Mouse (Mus musculus): Measurements from ENCODE around the gene Uimc1.
"Not testable (repeated sequence)": the region's sequence is repeated elsewhere in the genome, so short reads cannot be mapped to it uniquely, and the experiment has no call there.

The Uimc1 gene

DNA sequence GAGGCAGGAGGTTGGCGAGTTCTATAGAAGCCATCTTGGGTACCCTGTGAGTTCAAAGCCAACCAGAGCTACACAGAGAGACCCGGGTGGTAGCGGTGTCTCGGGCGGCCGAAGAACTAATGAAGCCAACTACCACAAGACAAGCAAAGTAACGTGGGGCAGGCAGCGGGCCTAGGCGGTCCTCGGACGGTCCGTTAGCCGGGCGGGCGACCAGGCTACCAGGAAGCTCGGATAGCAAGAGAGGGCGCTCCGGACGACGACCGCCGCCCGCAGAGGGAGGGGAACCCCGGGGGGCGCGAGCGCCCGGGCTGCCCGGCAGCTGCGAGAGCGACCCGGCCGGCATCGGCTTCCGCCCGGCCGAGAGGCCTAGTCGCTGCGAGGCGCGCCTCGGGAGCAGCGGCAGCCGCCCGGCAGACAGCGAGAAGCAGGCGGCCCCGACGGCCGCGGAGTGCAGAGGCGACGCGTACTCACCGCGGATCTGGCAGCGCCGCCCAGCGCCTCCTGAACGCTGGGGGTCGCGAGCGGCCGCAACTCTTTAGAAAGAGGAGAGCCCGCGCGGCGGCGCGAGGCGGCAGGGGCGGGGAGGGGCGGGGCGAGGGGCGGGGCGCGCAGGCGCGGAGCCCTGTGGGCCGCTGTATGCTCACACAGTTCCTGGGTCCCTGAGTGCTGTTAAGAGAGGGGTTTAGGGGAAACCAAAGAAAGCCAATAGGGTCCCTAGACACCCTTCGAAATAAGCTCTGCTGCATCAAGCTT, at the start of gene Uimc1:
Gene Uimc1, minus strand, starts transcription at position 575 of the 753 bp plus-strand sequence.
- DNase-seq (ENCODE audit: low spot score) = peak; percentile 92

DNA sequence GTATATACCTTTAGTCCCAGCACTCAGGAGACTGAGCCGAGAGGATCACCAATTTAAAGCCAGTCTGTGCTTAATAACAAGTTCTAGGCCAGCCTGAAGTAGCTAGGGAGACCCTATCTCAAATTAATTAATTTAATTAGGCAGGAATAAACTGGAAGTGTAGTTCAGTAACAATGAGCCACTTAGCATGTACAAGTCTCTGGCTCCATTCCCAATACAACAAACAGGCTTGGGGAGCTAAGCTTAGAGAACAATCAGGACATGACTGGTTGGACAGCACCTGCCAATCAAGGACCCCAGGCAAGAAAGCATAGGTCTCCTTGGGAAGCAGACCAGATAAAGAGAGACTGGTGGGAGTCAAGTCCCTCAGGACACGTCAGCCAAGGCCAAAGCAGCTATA, 40.2 kb upstream of the Uimc1 start:
- DNase-seq (ENCODE audit: low spot score) = no peak

DNA sequence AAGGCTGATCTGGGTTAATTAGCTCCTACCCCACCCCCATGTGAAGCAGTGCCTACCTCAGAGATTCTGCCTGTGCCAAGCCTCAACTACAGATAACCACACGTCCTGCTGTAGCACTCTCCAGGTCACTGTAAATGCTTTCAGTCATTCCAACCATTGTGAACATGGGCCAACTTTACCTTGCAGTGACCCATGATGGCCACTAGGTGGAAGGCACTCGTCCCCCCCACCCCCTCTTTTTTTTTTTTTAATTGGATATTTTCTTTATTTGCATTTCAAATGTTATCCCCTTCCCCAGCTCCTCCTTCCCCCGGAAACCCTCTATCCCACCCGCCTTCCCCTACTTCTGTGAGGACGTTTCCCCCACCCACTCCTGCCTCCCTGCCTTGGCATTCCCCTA, 35.3 kb upstream of the Uimc1 start:
- peak; percentile 66 for DNase-seq (ENCODE audit: low spot score)

DNA sequence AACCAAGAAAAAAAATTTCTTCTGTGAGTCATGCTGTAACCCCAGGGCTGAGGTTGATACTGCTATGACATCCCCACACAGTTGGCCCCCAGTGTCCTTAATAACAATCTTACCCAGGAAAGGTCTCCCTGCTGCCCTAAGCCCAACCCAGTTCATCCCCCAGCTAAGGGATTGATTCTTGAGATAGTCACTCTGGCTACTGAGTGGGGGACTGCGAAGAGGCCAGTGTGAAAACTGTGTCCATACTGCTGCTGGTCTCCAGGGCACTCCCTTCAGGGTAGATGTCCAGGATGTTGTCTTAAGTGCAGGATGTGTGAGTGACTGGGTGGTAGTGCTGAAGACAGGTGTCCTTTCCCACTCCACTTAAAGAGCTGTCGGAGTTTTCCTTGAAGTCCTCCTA, 33.3 kb upstream of the Uimc1 start, which contains the start of gene Gm17617:
Gene Gm17617, minus strand, starts transcription at position 101 of the 400 bp plus-strand sequence.
- no peak for DNase-seq (ENCODE audit: low spot score)

DNA sequence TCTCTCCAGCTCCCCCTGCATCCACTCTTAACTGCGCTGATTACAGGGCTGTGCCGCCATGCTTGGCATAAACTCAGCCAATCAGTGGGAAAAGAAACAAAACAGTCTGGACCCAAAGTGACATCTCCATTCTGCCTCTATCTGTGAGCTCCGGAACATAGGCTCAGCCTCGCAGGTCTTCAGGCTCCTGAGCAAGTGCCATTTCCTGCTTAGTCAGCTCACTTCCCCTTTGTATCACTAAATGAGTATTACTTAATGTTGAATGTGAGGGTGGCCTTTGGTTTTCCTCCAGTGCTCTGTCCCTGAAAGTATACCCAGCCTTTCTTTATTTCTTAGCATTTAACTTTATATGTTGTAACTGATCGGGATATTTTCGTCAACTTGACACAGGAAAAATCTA, 24.8 kb upstream of the Uimc1 start:
- no peak for DNase-seq (ENCODE audit: low spot score)

DNA sequence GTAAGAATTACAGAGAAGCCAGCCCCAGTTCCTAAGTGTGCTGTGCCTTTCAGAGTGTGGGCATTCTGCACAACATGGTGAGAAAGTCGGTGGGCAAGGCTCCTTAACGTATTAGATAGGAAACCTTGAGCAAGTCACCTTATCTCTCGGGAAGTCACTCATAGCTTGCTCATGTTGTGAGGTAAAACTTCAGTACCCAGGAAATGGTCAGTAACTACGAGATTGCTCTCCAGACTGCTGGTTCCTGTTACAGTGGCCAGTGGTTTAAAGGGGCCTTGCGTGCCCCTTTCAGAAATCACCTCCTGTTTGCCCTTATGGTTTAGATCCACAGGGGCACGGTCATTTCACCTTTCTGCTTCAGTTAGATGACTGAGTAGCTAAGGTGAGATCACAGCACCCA, 14.3 kb upstream of the Uimc1 start:
- no peak for DNase-seq (ENCODE audit: low spot score)

DNA sequence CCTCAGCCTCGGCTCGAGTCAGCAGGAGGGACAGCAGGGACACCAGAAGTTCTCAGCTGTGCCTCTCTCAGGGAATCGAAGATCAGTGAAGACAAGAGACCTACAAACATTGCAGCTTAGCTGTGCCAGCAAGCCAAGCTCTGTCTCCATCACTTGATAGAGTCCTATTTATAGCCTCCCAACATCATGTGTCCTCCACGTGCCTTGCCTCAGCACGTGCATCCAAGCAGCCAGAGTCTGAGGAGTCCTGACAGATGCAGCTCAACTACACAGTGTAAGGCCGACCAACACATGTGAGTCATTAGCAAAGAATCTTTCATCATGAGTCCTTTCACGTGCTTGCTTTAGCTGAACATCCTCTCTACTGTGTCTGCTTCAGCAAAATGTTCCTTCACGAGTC, 7.6 kb upstream of the Uimc1 start:
- DNase-seq (ENCODE audit: low spot score) = no peak

DNA sequence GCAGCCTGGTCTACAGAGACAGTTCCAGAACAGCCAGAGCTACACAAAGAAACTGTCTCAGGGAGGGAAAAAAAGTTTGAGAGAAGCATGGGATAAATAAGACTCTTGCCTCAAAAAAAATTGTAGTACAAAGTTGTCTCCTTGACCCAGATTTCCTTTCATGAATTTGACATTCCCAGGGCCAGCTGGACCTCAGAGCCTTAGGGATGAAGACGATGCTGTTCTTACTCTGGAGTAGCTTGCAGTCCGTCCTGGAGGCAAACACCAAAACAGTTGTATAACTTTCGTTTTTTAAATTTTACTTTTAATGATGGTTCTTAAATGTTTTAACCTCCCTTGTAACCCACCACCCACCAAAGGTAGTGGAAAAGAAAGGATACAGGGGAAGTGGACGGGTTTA, 7.0 kb upstream of the Uimc1 start:
- no peak for DNase-seq (ENCODE audit: low spot score)

DNA sequence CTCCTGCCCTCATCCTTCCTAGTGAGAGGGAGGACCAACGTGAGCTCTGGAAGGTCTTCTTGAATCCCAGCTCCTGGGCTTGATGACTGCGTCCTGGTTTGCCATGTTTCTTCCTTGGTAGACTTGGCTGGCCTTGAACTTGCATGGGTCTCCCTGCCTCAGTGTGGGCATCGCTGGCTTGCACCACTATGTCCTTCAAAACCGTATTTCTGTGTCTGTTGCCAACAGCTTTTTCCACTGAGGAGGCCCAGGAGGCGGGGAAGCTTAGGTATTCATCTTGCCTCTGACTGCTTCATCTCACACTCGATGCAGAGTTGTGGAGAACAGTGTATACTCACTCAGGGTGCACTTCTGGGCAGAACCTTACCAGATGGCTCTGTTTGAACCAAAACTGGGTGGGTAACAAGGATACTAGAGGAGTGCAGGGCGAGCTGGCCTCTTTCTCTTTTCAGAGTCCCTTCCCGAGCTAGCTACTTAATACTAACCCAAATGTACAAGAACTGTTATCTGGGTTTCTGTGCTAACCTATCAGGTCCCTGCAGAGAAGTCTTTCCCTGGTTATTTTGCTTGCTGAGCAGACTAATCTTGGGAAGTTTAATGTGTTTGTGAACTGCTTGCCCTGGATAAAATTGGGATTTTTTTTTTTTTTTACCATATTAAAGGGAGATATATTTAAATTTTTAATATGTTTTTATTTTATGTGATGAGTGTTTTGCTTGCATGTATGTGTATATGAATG, 6.0 kb upstream of the Uimc1 start:
- peak; percentile 19 for DNase-seq (ENCODE audit: low spot score)

DNA sequence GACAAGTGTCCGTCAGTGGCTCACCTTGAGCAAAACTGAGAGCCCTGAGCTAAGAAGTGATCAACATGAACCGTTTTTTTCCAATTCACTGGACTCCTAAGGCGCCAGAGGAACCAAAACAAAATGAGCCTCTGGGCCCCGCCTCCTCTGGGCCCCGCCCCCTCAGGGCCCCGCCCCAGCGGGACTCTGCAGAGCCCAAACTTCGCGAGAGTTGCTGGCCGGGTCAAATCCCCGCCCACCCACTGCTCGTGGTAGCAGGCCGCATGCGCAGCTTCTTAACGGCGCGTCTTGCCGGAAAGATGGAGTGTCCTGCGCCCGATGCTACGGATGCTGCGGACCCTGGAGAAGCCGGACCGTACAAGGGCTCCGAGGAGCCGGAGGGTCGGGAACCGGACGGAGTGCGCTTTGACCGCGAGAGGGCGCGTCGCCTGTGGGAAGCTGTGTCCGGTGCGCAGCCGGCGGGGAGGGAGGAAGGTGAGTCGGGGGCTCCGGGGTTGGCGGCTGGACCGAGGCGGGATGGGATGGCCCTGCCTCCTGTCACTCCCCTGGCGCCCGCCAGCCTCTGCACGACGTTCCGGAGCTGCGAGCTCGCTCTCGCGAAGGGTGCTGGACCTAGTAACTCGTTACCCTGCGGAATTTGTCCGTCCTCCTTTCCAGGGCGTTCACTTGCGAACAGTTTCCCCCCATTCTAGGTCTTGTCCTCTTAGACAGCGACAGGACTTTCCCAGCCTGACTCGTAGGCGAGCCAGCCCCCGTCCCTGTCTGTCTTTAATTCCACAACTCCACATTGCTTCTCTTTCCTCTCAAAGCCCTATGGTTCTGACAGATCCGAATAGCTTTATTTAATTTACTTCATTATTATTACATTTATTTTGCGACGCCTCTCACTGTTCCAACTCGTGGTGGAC, 5.2 kb upstream of the Uimc1 start, which contains the start of gene Zfp346:
Gene Zfp346, plus strand, starts transcription at position 267 of the 908 bp plus-strand sequence.
- peak; percentile 99 for DNase-seq (ENCODE audit: low spot score)

DNA sequence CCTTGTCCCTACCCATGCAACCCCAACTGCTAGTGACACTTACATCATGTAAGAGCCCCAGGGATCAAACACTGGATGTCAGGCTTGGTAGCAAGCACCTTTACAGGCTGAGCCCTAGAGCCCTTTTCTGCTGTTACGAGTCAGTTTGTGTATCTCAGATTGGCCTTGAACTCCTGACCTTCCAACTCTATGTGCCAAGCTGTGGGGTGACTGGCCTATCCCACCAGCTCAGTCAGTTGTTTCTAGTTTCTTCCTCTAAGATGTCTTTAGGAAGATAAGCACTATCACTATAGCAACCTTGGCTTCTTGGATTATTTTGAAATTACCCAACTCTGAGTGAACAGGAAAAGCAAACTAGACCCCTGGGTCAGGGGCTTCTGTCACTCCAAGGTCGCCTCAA, 3.3 kb upstream of the Uimc1 start:
- DNase-seq (ENCODE audit: low spot score) = no peak

DNA sequence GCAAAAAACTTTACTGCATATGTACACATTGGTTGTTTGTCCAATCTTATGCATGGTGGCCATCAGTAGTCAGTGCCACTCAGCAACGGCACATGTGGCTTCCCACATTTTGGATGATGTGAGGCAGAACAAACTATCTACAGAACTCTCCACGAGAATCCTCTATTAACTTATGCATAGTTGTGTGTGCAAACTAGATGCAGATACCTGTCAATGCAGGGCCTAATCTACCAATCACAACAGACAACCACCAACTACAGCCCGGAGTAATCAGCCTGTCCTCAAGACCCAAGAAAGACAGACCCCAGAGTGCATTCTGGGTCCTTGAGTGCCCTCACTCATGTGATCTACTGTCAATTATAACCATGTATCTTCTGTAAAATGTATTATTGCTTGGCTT, 2.3 kb upstream of the Uimc1 start:
- no peak for DNase-seq (ENCODE audit: low spot score)

DNA sequence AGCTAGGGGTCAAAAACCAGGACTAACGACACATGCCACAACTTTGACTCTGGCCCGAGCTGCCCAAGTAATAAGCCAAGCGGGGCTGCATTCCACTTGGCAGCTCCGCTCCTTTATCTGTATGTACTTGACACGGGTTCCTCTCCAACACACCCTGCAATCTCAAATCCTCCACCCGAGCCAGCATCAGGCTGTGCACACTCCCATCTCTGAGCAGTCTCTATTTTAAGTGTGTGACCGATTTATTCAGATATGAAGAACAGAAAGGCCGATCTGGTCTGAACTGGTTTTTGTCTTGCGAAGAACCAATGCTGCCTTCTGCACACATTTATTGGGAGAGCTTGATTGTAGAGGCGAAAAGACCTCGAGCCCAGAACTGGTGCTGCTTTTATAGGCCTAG, 1.5 kb upstream of the Uimc1 start:
- DNase-seq (ENCODE audit: low spot score) = no peak

DNA sequence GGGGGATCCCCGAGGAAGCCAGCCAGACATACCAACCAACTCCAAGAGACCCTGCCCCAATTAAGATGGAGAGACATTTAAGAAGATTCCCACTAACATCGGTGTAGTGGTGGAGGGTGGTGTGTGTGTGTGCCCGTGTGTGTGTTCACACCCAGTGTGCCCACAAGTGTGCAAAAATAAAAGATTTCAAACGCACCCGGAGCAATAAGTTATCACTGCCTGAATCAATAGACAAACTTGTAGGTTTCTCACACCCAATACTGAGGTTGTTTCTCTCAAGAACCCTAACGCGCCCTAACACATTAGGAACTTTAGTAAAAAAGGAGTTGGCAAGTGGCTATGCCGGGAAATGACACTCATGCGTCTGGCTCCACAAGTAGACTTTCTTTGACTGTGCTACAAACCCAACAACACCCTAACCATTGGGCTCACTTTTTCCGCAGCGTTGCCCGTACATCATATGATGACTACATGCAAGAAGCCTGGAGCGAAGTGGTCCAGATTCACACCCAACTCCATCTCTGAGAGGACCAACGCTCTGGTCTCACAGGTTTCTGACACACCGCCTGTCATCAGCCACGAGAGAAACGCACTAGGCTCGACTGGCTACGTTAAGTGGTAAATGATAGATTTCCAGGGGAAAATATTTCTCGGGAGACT, 904 bp downstream of the Uimc1 start:
- DNase-seq (ENCODE audit: low spot score) = peak; percentile 37

DNA sequence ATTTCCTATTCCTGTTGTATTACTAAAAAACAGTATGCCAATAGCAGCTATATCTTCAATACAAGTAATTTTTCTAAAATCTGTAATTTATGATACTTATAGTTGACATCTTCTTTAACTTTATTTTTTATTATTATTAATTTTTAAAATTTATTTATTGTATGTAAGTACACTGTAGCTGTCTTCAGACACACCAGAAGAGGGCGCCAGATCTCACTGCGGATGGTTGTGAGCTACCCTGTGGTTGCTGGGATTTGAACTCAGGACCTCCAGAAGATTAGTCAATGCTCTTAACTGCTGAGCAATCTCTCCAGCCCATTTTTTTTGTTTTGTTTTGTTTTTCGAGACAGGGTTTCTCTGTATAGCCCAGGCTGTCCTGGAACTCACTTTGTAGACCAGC, 2.3 kb downstream of the Uimc1 start:
- not testable (repeated sequence) for DNase-seq (ENCODE audit: low spot score)

DNA sequence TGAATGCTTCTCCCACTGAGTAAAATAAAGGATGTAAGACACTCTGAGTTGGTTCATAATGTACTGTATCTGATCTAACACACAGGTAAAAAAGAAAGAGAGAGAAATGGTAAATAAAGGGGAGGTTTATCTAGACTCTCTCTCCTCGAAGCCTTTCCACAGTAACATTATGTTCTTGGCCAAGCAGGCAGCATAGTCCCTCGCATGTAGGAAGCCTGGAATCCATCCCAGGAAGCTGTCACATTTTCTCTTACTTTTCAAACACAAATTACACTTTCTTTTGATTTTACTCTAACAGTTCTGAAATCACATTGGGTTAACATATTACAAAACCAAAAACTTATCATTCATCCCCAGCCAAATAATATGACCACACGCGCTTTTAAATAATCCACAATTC, 7.5 kb downstream of the Uimc1 start:
- DNase-seq (ENCODE audit: low spot score) = no peak

DNA sequence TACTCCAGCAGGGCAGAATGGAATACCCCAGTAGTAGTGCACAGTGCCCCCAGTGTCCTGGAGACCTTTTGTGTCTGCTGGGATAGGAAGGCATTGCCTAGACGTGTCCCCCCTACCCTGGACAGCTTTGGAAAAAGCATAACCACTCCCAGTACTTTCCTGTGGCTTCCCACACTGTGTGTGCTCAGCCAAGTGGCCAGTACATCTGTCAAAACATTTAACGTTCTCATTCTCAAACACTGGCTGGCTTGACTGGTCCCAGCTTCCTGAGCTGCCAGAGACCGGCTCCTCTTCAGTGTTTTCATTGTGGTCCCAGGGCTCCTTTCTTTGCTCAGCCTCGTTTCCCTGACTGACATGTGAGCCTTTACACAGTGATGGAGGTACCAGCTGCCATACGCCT, 24.5 kb downstream of the Uimc1 start:
- no peak for DNase-seq (ENCODE audit: low spot score)

DNA sequence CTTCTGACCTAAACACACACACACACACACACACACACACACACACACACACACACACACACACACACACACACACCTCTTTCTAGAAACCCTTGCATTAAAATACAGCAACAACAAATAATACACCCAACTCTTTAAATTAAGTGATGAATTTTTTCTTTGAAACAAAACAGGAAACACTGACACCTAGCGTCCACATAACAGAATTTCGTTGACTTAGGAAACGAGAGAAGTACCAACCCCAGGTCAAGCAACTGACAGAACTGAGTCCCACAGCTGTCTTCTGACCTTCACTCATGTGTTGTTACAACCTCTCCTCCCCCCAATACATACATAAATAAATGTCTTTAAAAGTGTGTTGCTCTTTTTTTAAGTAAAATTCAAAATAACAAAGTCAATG, 28.8 kb downstream of the Uimc1 start:
- DNase-seq (ENCODE audit: low spot score) = peak; percentile 82

DNA sequence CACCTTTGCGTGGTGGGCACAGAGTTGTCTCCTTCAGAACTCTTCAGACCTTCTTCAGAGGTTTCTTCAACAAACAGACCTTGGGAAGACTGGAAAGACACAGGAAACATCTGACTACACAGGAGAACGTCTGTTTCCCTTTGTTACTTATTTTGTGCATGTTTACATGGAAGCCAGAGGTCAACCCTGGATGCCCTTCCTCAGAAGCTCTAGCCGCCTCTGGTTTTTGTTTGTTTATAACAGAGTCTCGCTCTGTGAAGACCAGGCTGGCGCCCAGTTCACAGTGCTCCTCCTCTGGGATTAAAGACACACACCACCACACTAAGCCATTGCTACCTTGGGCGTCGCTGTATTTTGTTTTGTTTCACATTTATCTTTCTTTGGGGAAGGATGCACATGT, 30.4 kb downstream of the Uimc1 start:
- DNase-seq (ENCODE audit: low spot score) = no peak

DNA sequence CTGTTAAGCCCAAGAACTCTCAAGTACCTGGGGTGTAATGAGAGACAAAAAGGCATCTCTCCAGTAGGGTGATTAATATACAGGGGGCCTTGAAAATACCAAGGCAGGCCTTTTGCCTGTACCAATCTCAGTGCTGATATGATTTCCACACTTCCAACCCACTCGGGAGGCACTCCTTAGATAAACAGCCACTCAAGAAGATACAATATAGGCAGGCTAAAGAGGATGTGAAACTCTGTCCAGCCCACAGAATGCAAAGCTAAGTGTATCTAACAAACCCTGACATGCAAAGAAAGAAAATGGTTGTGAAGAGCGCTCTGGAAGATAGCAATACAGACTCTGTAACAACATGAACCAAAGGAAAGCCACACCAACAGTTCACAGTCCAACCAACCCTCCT, 36.8 kb downstream of the Uimc1 start:
- no peak for DNase-seq (ENCODE audit: low spot score)

DNA sequence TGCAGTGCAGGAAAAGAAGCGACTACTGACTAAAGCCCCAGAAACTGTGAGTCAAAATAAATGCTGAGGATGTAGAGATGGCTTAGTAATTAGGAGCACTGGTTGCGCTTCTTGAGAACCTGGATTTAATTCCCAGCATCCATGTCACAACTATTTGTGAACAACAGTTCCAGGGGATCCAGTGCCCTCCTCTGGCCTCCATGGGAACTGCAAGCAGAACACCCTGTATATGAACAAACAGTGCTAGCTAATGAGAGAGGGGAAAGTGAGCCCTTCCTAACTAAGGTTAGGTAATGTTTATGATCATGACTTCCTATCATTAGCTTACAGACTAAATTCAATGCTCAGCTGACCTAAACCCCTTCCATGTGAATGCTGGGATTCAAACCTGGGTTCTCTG, 42.1 kb downstream of the Uimc1 start:
- peak; percentile 32 for DNase-seq (ENCODE audit: low spot score)

DNA sequence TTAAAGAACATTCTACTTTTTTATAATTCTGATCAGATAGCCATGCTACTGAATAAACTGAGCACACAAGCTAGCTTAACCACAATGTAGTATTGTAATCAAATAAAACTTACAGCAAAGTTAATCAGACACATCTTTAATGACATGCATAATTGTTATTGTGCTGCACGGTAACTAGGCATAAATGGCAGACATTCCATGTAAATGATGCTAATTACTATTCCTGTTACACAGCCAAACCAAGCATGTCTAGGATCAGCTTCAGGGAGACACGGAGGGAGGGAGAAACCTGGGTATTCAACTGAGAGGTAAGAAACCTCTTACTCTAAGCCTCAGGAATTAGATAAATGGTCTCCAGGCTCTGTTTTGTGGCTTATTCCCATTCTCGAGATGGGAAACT, 52.4 kb downstream of the Uimc1 start:
- DNase-seq (ENCODE audit: low spot score) = no peak

Data from retina, embryonic 14.5 days (tissue).